Mouse (Mus musculus) liver, embryonic 15.5 days (tissue): ENCODE data around the gene Hmmr. TPM values are rescaled to one million over a fixed set of nuclear protein-coding genes. Genes with fewer than 3 reads are reported as not detected.

Source experiments
- polyA plus RNA-seq: library from polyadenylated mRNA; unstranded; fragments of >200 nt; fragmentation: Nextera tagmentation; extraction: Ambion mirVana; gene quantifications from 2 replicates; pipeline ENCODE4 v1.2.1, GENCODE M21; 2015

Hmmr gene
- polyA plus RNA-seq, 1 experiment from 2014 or later: 55.6 TPM

Other genes starting within 250 kb of the Hmmr start
- 51.1 and 54.3 TPM in 2 replicates for gene Mat2b, start 38.2 kb downstream of the Hmmr start, polyA plus RNA-seq
- 75.4 and 79.3 TPM in 2 replicates for gene Nudcd2, start 245 bp upstream of the Hmmr start, polyA plus RNA-seq
- 17.7 and 17.9 TPM in 2 replicates for gene Ccng1, start 21.9 kb upstream of the Hmmr start, polyA plus RNA-seq